Mouse (Mus musculus) kidney, postnatal 10 days (tissue): Measurements from ENCODE around the gene Aoc3.
A peak's percentile ranks its signal among the peaks of the same experiment; 100 is the strongest.
"Not testable (repeated sequence)": the region's sequence is repeated elsewhere in the genome, so short reads cannot be mapped to it uniquely, and the experiment has no call there.

Experiments
- DNase-seq: peaks from one replicate; pipeline ENCODE4 v3.0.0; 2021; ENCODE audit warnings: mixed read lengths

Aoc3 gene

GRCm38 (mm10) chr11:101378196-101378595, 47.8 kb downstream of the Aoc3 start:
- DNase-seq = not testable (repeated sequence)

DNA sequence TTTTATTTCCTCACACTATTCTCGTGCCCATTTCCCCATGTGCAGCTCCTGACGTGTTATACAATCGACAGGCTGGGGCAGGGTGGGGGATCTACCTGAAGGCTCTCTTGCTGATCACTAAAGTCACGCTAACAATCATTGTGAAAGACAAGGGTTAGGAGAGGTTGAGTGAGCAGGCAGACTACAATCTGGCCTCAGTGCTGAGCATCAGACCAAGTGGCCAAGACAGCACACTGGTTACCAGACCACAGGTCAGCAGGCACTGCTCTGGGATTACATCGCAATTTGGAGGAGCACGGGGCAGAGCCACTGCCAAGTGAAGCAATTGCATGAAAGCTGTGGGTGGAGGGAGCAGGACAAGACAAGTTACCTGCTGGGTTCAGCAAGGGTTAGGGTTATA, 48.5 kb downstream of the Aoc3 start:
- peak; percentile 53 for DNase-seq

GRCm38 (mm10) chr11:101381817-101382216, 51.4 kb downstream of the Aoc3 start:
- no peak for DNase-seq
